Mouse (Mus musculus): Measurements from ENCODE around the gene Chdh.

DNA sequence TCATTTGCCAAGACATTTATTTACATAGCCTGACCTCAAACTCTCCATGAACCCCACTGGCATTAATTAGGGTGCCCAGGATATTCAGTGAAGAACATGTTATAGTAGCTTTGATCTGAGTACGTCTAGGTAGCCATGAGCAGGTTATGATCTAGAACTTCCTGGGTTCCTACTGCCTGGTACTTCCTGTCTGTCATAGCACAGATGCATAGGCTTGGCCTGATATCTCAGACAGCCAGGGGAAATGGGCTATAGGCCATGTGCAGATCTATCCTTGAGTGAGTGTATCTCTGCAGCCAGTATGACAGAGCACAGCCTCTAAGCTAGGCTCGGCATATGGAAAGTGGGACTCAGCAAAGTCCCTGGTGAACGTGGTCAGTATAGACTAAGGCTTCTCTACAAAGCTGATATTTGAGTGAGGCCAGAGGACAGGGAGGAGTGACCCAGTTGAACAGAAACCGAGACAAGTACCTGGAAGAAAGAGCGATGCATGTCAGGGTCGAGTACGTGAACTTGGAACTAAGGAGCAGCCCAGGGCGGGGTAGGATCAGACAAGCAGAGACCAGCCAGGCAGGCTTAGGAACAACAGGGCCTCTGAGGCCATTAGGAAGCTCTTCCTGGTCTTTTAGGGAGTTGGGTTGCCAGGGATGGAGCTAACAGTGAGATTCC lies 9.1 kb downstream of the Chdh start:
- no peak for TF ChIP-seq TCF3 (IDR thresholded peaks at IDR 0.05; ENCODE audit: insufficient read length, low read depth)
- no peak for TF ChIP-seq POLR2A (IDR thresholded peaks at IDR 0.05; ENCODE audit: insufficient read length, low read depth)
- TF ChIP-seq POLR2AphosphoS2 (IDR thresholded peaks at IDR 0.05; ENCODE audit: insufficient read length, low read depth), result no peak

Measured in myocyte (in vitro differentiated cells).